Mouse (Mus musculus) midbrain, embryonic 11.5 days (tissue): ENCODE results near the gene Tkfc. TPM values are rescaled to one million over a fixed set of nuclear protein-coding genes. Genes with fewer than 3 reads are reported as not detected.

Experiments used
- ATAC-seq: fragments of 200-750 bp; cut with Nextera tagmentation; 2 replicates; pipeline ENCODE4 v1.8.0; 2017; ENCODE audit warnings: moderate TSS enrichment, moderate library complexity; ENCODE audit not compliant: low FRiP score
- DNase-seq: peaks from one replicate; pipeline ENCODE4 v3.0.0; 2015; ENCODE audit warnings: low spot score; ENCODE audit errors: missing footprints
- H3K27ac ChIP-seq: fragments of 300-500 bp; sonication (generic); 2 replicates; pipeline ENCODE4 v1.5.1; 2014; ENCODE audit warnings: low read depth, low read length
- H3K27me3 ChIP-seq: fragments of 300-500 bp; sonication (generic); 2 replicates; pipeline ENCODE4 v1.6.1; 2014; ENCODE audit warnings: mild to moderate bottlenecking, low read length, moderate library complexity, mixed read lengths; ENCODE audit not compliant: control insufficient read depth, insufficient read depth
- H3K36me3 ChIP-seq: fragments of 300-500 bp; sonication (generic); 2 replicates; pipeline ENCODE4 v1.6.1; 2014; ENCODE audit warnings: mild to moderate bottlenecking, low read length, moderate library complexity, mixed read lengths; ENCODE audit not compliant: control insufficient read depth, insufficient read depth
- H3K4me1 ChIP-seq: fragments of 300-500 bp; sonication (generic); 2 replicates; pipeline ENCODE4 v1.6.1; 2014; ENCODE audit warnings: low read length; ENCODE audit not compliant: control insufficient read depth, insufficient read depth
- H3K4me2 ChIP-seq: fragments of 300-500 bp; sonication (generic); 2 replicates; pipeline ENCODE4 v1.6.1; 2014; ENCODE audit warnings: mild to moderate bottlenecking, moderate library complexity
- H3K4me3 ChIP-seq: fragments of 300-500 bp; sonication (generic); 2 replicates; pipeline ENCODE4 v1.5.1; 2014; ENCODE audit warnings: low read depth, low read length
- H3K9ac ChIP-seq: fragments of 300-500 bp; sonication (generic); 2 replicates; pipeline ENCODE4 v1.6.1; 2014; ENCODE audit warnings: low read length
- H3K9me3 ChIP-seq: fragments of 300-500 bp; sonication (generic); 2 replicates; pipeline ENCODE4 v1.6.1; 2016; ENCODE audit warnings: low read length; ENCODE audit not compliant: control insufficient read depth
- WGBS: fragments of 180-500 bp; shearing (Covaris S2); extraction: QIAGEN DNeasy Blood & Tissue Kit; methylation state at CpG from one replicate; pipeline ENCODE4 v1.1.7; 2014; 5-methylcytosine and 5-hydroxymethylcytosine counted together
- polyA plus RNA-seq: library from polyadenylated mRNA; unstranded; fragments of >200 nt; fragmentation: Nextera tagmentation; extraction: Ambion mirVana; gene quantifications from 2 replicates; pipeline ENCODE4 v1.2.1, GENCODE M21; 2014

Gene Tkfc
- polyA plus RNA-seq, 1 experiment from 2014 or later: 23.9 TPM

DNA sequence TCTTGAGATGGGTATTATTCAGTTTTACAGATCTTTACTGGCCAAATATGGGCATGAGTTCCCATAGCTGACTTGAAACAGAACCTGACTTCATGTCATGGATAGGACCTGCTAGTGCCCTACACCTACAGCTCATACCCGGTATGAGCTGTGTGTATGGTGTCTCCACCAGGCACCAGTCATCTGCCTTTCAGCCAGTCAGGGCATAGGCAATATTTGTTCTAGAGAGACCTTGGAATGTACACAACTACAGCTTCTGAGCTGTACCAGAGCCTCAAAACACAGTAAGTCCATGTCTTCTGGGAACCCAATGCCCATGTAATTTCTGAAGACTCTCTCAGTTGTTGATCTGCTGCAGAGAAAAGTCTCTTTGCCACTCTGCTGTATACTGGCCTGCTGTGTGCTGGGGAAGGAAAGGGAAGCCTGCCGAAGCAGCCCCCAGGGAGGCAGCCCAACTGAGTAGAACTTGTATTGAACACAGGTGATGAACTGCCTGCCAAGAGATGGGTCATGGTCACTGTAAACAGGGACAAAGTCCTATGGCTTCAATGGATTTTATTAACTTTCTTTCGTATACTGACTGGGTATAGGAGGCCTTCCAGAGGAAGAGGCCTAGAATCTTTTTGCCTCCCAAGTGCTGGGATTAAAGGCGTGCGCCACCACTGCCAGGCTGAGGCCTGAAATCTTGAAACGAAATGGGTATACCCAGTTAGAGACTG is 13.6 kb downstream of the Tkfc start:
- no peak overlapping the region for H3K27ac ChIP-seq
- H3K4me2 ChIP-seq: no peak overlapping the region
- WGBS: 90% methylated on average over 6 of the region's 6 CpGs
- no peak for ATAC-seq
- H3K9me3 ChIP-seq: no peaks in the 10 kb centered on the region
- H3K4me1 ChIP-seq: no peaks in the 10 kb centered on the region
- no peak overlapping the region for H3K9ac ChIP-seq
- 0 out of 2 replicates have a peak, but pooled peaks cover 3% of the 10 kb centered on the region for H3K36me3 ChIP-seq
- no peak overlapping the region for H3K4me3 ChIP-seq
- H3K27me3 ChIP-seq: no peaks in the 10 kb centered on the region
- no peak for DNase-seq

DNA sequence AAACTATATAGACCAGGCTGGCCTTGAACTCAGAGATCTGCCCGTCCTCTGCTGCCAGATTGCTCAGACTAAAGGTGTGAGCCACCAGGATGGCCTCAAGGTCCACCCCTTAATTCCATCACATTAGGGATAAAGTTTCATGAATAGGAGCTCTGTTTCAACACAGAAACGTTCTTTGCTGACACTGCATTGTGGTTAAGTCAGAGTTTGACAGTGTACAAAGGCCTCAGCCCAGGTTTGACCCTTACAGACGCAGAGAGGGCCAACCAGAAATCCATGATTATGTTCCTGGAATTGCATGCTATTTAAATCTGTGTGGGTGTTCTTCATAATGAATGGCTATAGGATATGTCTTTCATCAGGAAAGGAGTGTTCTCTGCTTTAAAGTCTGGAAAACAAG is 15.2 kb downstream of the Tkfc start:
- H3K9ac ChIP-seq: no peak overlapping the region
- DNase-seq (no peak), ATAC-seq (no peak)
- H3K4me3 ChIP-seq: no peak overlapping the region
- no peaks in the 10 kb centered on the region for H3K4me1 ChIP-seq
- H3K36me3 ChIP-seq: 0 out of 2 replicates have a peak, but pooled peaks cover 3% of the 10 kb centered on the region
- H3K27me3 ChIP-seq: no peaks in the 10 kb centered on the region
- no peaks in the 10 kb centered on the region for H3K9me3 ChIP-seq
- H3K27ac ChIP-seq: no peak overlapping the region
- no peak overlapping the region for H3K4me2 ChIP-seq
- 74% methylated on average over 3 of the region's 3 CpGs for WGBS

DNA sequence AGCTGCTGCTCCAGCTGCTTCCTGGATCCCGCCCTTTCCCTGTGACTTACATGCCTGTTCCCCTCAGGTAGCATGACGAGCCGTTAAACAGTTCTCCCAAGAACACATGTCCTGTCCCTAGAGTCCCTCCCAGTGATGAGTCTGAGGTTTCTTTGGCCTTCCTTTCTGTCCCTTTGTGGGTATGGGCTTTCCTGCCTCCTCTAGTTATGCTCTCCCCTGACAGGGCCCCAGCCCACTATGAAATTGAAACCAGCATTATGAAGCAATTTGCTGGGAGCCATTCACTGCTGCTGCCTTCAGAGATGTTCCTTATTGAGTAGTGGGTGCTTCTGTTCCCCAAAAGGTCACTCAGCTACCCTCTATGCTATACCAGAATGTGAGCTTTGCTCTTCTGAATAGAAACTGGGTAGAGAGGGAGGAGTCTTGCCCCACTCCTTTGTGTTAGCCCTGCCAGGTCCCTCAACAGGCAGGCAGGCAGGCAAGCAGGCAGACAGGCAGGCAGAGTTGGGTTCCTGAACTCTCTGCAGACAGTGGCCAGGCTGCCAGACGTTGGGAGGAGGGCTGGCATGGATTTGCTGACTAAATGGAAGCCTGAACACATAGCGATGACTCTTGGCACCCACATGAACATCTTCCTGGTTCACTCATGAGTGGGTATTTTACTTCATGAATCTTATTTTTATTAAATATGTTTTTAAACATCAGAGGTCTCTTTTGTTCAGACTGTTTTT is 16.2 kb downstream of the Tkfc start:
- Histone ChIP-seq H3K4me1 (no peaks in the 10 kb centered on the region), H3K27ac (no peak overlapping the region), H3K9ac (no peak overlapping the region), H3K4me3 (no peak overlapping the region), H3K36me3 (no peaks in the 10 kb centered on the region), H3K4me2 (no peak overlapping the region), H3K9me3 (no peaks in the 10 kb centered on the region), H3K27me3 (no peaks in the 10 kb centered on the region)
- ATAC-seq (no peak), DNase-seq (no peak)
- WGBS: 73% methylated on average over 5 of the region's 5 CpGs

DNA sequence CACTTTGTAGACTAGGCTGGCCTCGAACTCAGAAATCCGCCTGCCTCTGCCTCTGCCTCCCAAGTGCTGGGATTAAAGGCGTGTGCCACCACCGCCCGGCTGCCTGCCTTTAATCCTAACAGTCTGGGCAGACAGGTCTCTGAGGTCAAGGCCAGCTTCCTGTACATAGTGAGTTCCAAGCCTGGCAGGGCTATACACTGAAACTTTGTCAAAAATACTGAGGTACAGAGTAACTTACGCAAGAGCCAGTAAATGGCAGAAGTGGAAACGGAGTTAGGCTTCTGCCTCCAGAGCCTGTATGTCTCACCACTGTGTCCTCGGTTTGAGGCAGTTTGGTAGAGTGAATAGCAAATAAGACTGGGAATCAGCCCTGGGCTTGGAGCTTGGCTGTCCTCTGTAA is 18.2 kb downstream of the Tkfc start:
- H3K4me1 ChIP-seq: no peaks in the 10 kb centered on the region
- no peak overlapping the region for H3K4me2 ChIP-seq
- H3K9me3 ChIP-seq: no peaks in the 10 kb centered on the region
- H3K27me3 ChIP-seq: no peaks in the 10 kb centered on the region
- 85% methylated on average over 8 of the region's 8 CpGs for WGBS
- H3K27ac ChIP-seq: no peak overlapping the region
- ATAC-seq (no peak), DNase-seq (no peak)
- H3K4me3 ChIP-seq: no peak overlapping the region
- no peak overlapping the region for H3K9ac ChIP-seq
- no peaks in the 10 kb centered on the region for H3K36me3 ChIP-seq

- no peak overlapping the region for H3K4me3 ChIP-seq
- H3K27ac ChIP-seq: no peak overlapping the region
- no peak overlapping the region for H3K4me2 ChIP-seq
- DNase-seq (no peak), ATAC-seq (no peak)
- H3K9ac ChIP-seq: no peak overlapping the region
- no peaks in the 10 kb centered on the region for H3K9me3 ChIP-seq
- H3K36me3 ChIP-seq: no peaks in the 10 kb centered on the region
- WGBS: 89% methylated on average over 8 of the region's 8 CpGs
- H3K4me1 ChIP-seq: no peaks in the 10 kb centered on the region
- no peaks in the 10 kb centered on the region for H3K27me3 ChIP-seq
Observed at GRCm38 (mm10) chr19:10585112-10585511, 20.3 kb downstream of the Tkfc start.

DNA sequence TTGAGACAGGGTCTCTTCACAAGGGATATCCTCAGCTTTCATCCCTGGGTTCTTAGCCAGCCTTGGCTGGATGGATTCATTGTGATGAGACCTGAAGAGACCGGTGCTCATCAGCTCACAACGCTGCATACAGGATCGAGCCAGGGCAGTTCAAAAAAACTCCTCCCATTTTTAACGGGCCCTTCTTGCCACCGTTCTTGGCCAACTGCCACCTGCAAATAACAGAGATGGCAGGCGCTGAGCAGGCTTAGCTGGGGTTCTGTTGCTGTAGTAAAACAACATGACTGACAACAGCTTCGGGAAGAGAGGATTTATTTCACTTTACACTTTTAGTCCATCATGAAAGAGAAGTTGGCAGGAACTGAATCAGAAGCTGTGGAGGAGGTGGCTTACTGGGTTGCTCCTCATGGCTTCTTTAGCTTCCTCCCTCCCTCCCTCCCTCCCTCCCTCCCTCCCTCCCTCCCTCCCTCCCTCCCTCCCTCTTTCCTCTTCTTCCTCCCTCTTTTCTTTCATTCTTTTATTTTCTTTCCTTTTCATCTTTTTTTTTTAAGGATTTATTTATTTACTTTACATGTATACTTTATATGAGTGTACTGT is 21.8 kb downstream of the Tkfc start:
- Histone ChIP-seq H3K27me3 (no peaks in the 10 kb centered on the region), H3K4me2 (no peak overlapping the region), H3K9me3 (no peaks in the 10 kb centered on the region), H3K9ac (no peak overlapping the region), H3K36me3 (no peaks in the 10 kb centered on the region), H3K4me1 (no peaks in the 10 kb centered on the region), H3K4me3 (no peak overlapping the region), H3K27ac (no peak overlapping the region)
- 82% methylated on average over 7 of the region's 7 CpGs for whole genome bisulfite sequencing
- ATAC-seq (no peak), DNase-seq (no peak)

DNA sequence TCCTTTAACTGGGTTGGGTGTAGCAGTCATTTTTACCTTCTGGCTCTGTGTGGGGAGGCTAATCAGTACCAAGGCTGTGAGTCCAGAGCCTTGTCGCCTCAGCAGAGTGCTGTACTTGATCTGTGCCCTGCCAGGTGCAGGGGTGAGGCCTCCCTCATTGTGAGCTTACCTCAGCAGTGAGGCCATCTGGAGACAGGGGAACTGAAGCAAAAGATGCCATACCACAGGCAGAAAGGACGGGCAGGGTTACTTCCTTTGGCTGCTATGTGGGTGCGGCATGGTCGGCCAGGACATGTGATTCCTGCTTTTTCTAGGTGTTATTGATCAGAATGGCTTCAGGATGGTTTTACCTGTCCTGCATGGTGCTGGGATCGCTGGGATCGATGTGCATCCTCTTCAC is 23.5 kb downstream of the Tkfc start:
- no peak for DNase-seq
- no peak for ATAC-seq
- Histone ChIP-seq H3K9ac (no peak overlapping the region), H3K4me2 (no peak overlapping the region), H3K4me1 (peaks cover 3% of the 10 kb centered on the region; the same call in 1 of the 2 replicates), H3K27me3 (no peaks in the 10 kb centered on the region), H3K4me3 (no peak overlapping the region), H3K36me3 (no peaks in the 10 kb centered on the region), H3K27ac (no peak overlapping the region), H3K9me3 (no peaks in the 10 kb centered on the region)
- WGBS: 80% methylated on average over 6 of the region's 6 CpGs

DNA sequence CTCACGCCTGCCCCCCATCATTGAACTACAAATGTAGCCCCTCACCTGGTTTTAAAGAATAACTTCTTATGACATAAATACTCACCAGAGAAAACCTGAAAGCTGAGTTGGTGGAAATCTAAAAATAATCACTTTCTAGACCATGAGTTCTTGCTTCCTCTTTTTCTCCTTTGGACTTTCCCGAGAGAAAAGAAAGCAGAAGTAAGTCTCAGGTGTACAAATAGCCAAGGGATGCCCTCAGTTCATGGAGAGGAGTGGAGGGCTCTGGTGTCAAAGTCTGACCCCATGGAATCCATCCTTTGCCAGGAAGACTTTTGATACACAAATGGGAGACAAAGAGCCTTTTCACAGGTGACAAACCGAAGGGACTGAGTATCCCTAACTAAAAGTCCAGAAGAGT is 24.7 kb downstream of the Tkfc start:
- H3K36me3 ChIP-seq: no peaks in the 10 kb centered on the region
- H3K4me3 ChIP-seq: no peak overlapping the region
- ATAC-seq (no peak), DNase-seq (no peak)
- no peaks in the 10 kb centered on the region for H3K27me3 ChIP-seq
- peaks cover 5% of the 10 kb centered on the region; the same call in 1 of the 2 replicates for H3K4me1 ChIP-seq
- no peaks in the 10 kb centered on the region for H3K9me3 ChIP-seq
- WGBS: 85% methylated on average over 3 of the region's 3 CpGs
- no peak overlapping the region for H3K9ac ChIP-seq
- no peak overlapping the region for H3K4me2 ChIP-seq
- H3K27ac ChIP-seq: no peak overlapping the region

- DNase-seq (no peak), ATAC-seq (no peak)
- no peak overlapping the region for H3K27ac ChIP-seq
- WGBS: 73% methylated on average over 3 of the region's 3 CpGs
- no peak overlapping the region for H3K9ac ChIP-seq
- H3K9me3 ChIP-seq: no peaks in the 10 kb centered on the region
- peaks cover 5% of the 10 kb centered on the region; the same call in 1 of the 2 replicates for H3K4me1 ChIP-seq
- H3K4me2 ChIP-seq: no peak overlapping the region
- no peak overlapping the region for H3K4me3 ChIP-seq
- H3K27me3 ChIP-seq: no peaks in the 10 kb centered on the region
- no peaks in the 10 kb centered on the region; the same call in 1 of the 2 replicates for H3K36me3 ChIP-seq
Observed at GRCm38 (mm10) chr19:10580102-10580501, 25.4 kb downstream of the Tkfc start.
